Mouse (Mus musculus): ENCODE data around the gene Apba3. TPM values are rescaled to one million over a fixed set of nuclear protein-coding genes. Genes with fewer than 3 reads are reported as not detected.

The Apba3 gene
- polyA plus RNA-seq, 1 experiment: 136 TPM

- H3K27me3 ChIP-seq (ENCODE audit: control insufficient read depth, insufficient read depth, low read length): no peaks in the 10 kb centered on the region; the same call in 1 of the 2 replicates
- no peaks in the 10 kb centered on the region for H3K36me3 ChIP-seq (ENCODE audit: control insufficient read depth, insufficient read depth, low read length)
- TF ChIP-seq POLR2A (IDR thresholded peaks at IDR 0.05; ENCODE audit: control insufficient read depth, extremely low read depth, insufficient read depth, low read length, poor library complexity): no peak
- no peak for TF ChIP-seq CTCF (IDR thresholded peaks at IDR 0.05; ENCODE audit: borderline replicate concordance, control insufficient read depth, extremely low read depth, insufficient read depth, low read length, poor library complexity)
- H3K4me1 ChIP-seq (replicated peaks; ENCODE audit: control insufficient read depth, insufficient read depth, low read length): peaks cover 52% of the 10 kb centered on the region
- no peak for DNase-seq
- no peak overlapping the region for H3K27ac ChIP-seq (ENCODE audit: control insufficient read depth, insufficient read depth, low read length)
- WGBS: 68% methylated on average over 8 of the region's 8 CpGs
- no peak overlapping the region for H3K4me3 ChIP-seq (ENCODE audit: control insufficient read depth, insufficient read depth, low read length)
Observed at GRCm38 (mm10) chr10:81249442-81249841, 17.3 kb upstream of the Apba3 start.

- peak; percentile 72 for DNase-seq
- H3K4me1 ChIP-seq (replicated peaks; ENCODE audit: control insufficient read depth, insufficient read depth, low read length): peaks cover 40% of the 10 kb centered on the region
- WGBS: 16% methylated on average over 44 of the region's 44 CpGs
- H3K4me3 ChIP-seq (ENCODE audit: control insufficient read depth, insufficient read depth, low read length): no peak within 1 kb of the TSS; the same call in 1 of the 2 replicates
- TF ChIP-seq CTCF (IDR thresholded peaks at IDR 0.05; ENCODE audit: borderline replicate concordance, control insufficient read depth, extremely low read depth, insufficient read depth, low read length, poor library complexity) (no peak), POLR2A (IDR thresholded peaks at IDR 0.05; ENCODE audit: control insufficient read depth, extremely low read depth, insufficient read depth, low read length, poor library complexity) (no peak)
- H3K27ac ChIP-seq (ENCODE audit: control insufficient read depth, insufficient read depth, low read length): no peak within 1 kb of the TSS
- no peaks in the 10 kb centered on the region for H3K36me3 ChIP-seq (ENCODE audit: control insufficient read depth, insufficient read depth, low read length)
- H3K27me3 ChIP-seq (ENCODE audit: control insufficient read depth, insufficient read depth, low read length): no peaks in the 10 kb centered on the region; the same call in 1 of the 2 replicates
Observed at GRCm38 (mm10) chr10:81252424-81253419, 14.0 kb upstream of the Apba3 start, which contains the start of gene Matk. Gene Matk (plus strand): TSS chr10:81252935.

DNA sequence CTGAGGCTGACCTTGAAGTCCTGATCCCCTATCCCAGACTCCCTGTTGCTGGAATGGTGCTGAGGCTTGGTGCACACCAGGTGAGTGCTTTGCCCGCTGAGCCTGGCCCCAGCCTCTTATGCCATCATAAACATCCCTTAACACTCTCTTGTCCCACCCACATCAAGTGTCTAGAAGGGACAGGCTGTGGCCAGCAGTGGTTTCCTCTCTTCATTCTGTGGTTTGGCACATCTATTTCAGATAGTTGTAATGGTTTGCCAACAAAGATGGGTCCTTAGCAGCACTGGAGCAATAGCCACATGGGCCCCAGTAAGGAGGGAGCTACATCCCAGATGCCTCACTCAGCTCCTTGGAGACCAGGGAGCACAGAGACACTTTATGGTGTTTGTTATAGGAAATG, 11.9 kb upstream of the Apba3 start:
- TF ChIP-seq CTCF (IDR thresholded peaks at IDR 0.05; ENCODE audit: borderline replicate concordance, control insufficient read depth, extremely low read depth, insufficient read depth, low read length, poor library complexity) (no peak), POLR2A (IDR thresholded peaks at IDR 0.05; ENCODE audit: control insufficient read depth, extremely low read depth, insufficient read depth, low read length, poor library complexity) (no peak)
- whole genome bisulfite sequencing: 6% methylated on average over 1 of the region's 1 CpGs
- Histone ChIP-seq H3K4me3 (ENCODE audit: control insufficient read depth, insufficient read depth, low read length) (no peak overlapping the region), H3K36me3 (ENCODE audit: control insufficient read depth, insufficient read depth, low read length) (no peaks in the 10 kb centered on the region), H3K27me3 (ENCODE audit: control insufficient read depth, insufficient read depth, low read length) (no peaks in the 10 kb centered on the region; the same call in 1 of the 2 replicates), H3K27ac (ENCODE audit: control insufficient read depth, insufficient read depth, low read length) (no peak overlapping the region), H3K4me1 (replicated peaks; ENCODE audit: control insufficient read depth, insufficient read depth, low read length) (peaks cover 28% of the 10 kb centered on the region)
- no peak for DNase-seq

- Histone ChIP-seq H3K4me1 (replicated peaks; ENCODE audit: control insufficient read depth, insufficient read depth, low read length) (peaks cover 25% of the 10 kb centered on the region), H3K4me3 (ENCODE audit: control insufficient read depth, insufficient read depth, low read length) (peak overlapping the region; percentile 42), H3K36me3 (ENCODE audit: control insufficient read depth, insufficient read depth, low read length) (no peaks in the 10 kb centered on the region), H3K27ac (ENCODE audit: control insufficient read depth, insufficient read depth, low read length) (no peak overlapping the region), H3K27me3 (ENCODE audit: control insufficient read depth, insufficient read depth, low read length) (no peaks in the 10 kb centered on the region; the same call in 1 of the 2 replicates)
- peak; percentile 60 for DNase-seq
- 2% methylated on average over 62 of the region's 62 CpGs for WGBS
- TF ChIP-seq CTCF (IDR thresholded peaks at IDR 0.05; ENCODE audit: borderline replicate concordance, control insufficient read depth, extremely low read depth, insufficient read depth, low read length, poor library complexity): no peak
- TF ChIP-seq POLR2A (IDR thresholded peaks at IDR 0.05; ENCODE audit: control insufficient read depth, extremely low read depth, insufficient read depth, low read length, poor library complexity): no peak
Observed at GRCm38 (mm10) chr10:81257158-81258039, 9.4 kb upstream of the Apba3 start.

DNA sequence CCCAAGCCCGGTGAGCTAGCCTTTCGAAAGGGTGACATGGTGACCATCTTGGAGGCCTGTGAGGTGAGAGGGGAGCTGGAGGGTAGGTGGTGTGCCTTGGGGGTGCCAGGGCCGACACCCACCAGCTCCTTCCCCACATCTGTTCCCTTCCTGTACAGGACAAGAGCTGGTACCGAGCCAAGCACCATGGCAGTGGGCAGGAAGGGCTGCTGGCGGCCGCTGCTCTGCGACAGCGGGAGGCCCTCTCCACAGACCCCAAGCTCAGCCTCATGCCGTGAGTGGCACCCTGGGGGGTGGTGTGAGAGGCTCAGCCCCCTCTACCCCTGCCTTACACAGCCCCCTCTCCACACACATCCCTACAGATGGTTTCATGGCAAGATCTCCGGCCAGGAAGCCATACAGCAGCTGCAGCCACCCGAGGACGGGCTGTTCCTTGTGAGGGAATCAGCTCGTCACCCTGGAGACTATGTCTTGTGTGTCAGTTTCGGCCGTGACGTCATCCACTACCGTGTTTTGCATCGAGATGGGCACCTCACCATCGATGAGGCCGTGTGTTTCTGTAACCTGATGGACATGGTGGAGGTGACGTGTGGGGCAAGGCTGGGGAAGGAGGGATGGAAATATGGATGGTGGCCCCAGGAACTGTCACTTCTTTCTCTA, 7.4 kb upstream of the Apba3 start:
- Histone ChIP-seq H3K27me3 (ENCODE audit: control insufficient read depth, insufficient read depth, low read length) (no peaks in the 10 kb centered on the region), H3K4me3 (ENCODE audit: control insufficient read depth, insufficient read depth, low read length) (no peak overlapping the region), H3K4me1 (replicated peaks; ENCODE audit: control insufficient read depth, insufficient read depth, low read length) (peaks cover 16% of the 10 kb centered on the region), H3K27ac (ENCODE audit: control insufficient read depth, insufficient read depth, low read length) (no peak overlapping the region), H3K36me3 (ENCODE audit: control insufficient read depth, insufficient read depth, low read length) (peaks cover under 1% of the 10 kb centered on the region; the same call in 1 of the 2 replicates)
- DNase-seq: no peak
- TF ChIP-seq POLR2A (IDR thresholded peaks at IDR 0.05; ENCODE audit: control insufficient read depth, extremely low read depth, insufficient read depth, low read length, poor library complexity) (no peak), CTCF (IDR thresholded peaks at IDR 0.05; ENCODE audit: borderline replicate concordance, control insufficient read depth, extremely low read depth, insufficient read depth, low read length, poor library complexity) (no peak)
- WGBS: 78% methylated on average over 21 of the region's 21 CpGs

All from thymus, adult 2 months (tissue).